Mouse (Mus musculus): ENCODE results near the gene Dpm1. TPM values are rescaled to one million over a fixed set of nuclear protein-coding genes. Genes with fewer than 3 reads are reported as not detected.

Gene Dpm1
- total and polyA plus RNA-seq, 2 experiments from 2014 or later = 30.0 to 97.2 TPM

DNA sequence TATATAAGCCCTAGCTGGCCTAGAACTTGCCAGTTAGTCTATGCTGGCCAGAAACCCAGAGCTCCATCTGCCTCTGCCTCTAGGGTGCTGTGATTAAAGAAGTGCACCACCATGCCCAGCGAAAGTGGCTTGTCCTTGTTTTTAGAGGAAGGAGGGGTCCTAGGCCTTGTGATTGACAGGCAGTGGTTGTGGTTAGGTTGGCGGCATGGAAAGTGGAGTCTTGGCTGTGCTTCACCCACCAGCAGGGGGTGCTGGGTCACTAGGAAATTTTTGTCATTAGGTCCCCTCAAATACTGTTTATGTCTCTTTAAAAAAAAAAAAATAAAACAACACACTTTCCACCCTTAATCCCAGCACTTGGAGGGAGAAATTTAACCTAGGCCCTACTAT is 18.5 kb upstream of the Dpm1 start:
- DNase-seq (ENCODE audit: low spot score) (peak; percentile 76), ATAC-seq (ENCODE audit: low FRiP score) (no peak)
- no peak overlapping the region for H3K4me3 ChIP-seq (ENCODE audit: low read depth, low read length)
- peak; percentile 65 for TF ChIP-seq CTCF (IDR thresholded peaks at IDR 0.05)
- H3K27ac ChIP-seq (ENCODE audit: low read depth, low read length) = no peak overlapping the region
- 19% methylated on average over 2 of the region's 2 CpGs for WGBS
- no peak overlapping the region for H3K4me2 ChIP-seq (ENCODE audit: low read depth, low read length, poor library complexity, severe bottlenecking)
- no peaks in the 10 kb centered on the region for H3K36me3 ChIP-seq (ENCODE audit: insufficient read depth, low read length)
- H3K9me3 ChIP-seq (ENCODE audit: low read length) = no peaks in the 10 kb centered on the region
- no peaks in the 10 kb centered on the region for H3K4me1 ChIP-seq (ENCODE audit: insufficient read depth, low read length)
- H3K9ac ChIP-seq (replicated peaks; ENCODE audit: low read length, poor library complexity, severe bottlenecking) = no peak overlapping the region
- H3K27me3 ChIP-seq (ENCODE audit: insufficient read depth, low read length) = no peaks in the 10 kb centered on the region

DNA sequence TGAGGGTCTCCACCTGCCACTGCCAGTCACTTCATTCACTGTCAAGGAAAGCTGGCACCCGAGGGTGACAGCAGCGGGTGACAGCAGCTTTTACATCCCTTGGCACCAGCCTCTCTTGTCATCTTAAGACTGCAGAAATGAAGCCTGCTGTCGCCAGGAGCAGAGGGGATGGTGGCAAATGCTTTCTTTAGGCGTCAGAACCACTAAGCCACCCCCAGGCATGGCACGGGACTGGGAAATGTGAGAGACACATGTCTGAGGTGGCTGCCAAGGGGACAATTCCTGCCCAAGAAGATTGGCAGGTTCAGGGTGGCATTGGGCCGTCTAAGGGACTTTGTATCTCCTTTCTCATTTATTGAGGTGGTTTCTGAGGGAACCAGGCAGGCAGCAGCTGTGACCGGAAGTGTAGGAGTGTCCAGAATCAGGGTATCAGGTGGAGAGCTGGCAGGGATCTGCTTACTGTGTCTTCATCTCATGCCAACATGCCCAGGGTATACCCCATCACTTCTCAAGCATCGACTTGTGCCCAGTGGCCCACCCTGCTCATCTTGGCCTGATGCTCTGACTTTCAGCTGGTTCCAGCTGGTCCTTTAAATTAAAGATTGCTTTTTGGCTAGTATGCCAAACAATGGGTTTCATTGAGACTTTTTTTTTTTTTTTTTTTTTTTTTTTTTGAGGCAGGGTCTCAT is 17.9 kb upstream of the Dpm1 start:
- no peak overlapping the region for H3K4me2 ChIP-seq (ENCODE audit: low read depth, low read length, poor library complexity, severe bottlenecking)
- H3K9me3 ChIP-seq (ENCODE audit: low read length) = no peaks in the 10 kb centered on the region
- ATAC-seq (ENCODE audit: low FRiP score) = no peak; the same call in 1 of the 2 replicates
- WGBS = 69% methylated on average over 8 of the region's 8 CpGs
- H3K4me3 ChIP-seq (ENCODE audit: low read depth, low read length) = no peak overlapping the region
- no peaks in the 10 kb centered on the region for H3K36me3 ChIP-seq (ENCODE audit: insufficient read depth, low read length)
- H3K27me3 ChIP-seq (ENCODE audit: insufficient read depth, low read length) = no peaks in the 10 kb centered on the region
- DNase-seq (ENCODE audit: low spot score) = peak; percentile 86
- no peak overlapping the region for H3K9ac ChIP-seq (replicated peaks; ENCODE audit: low read length, poor library complexity, severe bottlenecking)
- no peak overlapping the region for H3K27ac ChIP-seq (ENCODE audit: low read depth, low read length)
- no peak for TF ChIP-seq CTCF (IDR thresholded peaks at IDR 0.05)
- H3K4me1 ChIP-seq (ENCODE audit: insufficient read depth, low read length) = no peaks in the 10 kb centered on the region

DNA sequence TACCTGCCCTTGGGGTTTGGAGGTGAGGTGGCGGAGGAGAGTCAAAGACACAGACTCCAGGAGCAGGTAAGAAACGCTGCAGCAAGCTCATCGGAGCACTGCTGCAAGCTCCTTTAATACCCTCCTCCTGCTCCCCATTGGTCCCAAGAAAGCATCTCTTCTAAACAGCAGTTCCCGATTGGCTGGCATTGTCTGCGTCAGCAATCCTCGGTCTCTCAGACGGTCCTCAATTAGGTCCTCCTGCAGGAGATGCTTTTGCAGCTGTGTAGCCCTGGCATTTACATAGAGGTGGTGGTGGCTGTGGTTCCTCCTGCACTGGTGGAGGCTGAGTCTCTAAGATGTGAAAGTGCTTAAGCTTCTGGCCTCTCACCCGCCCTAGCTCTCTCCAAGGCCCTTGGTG is 15.2 kb upstream of the Dpm1 start:
- H3K27ac ChIP-seq (ENCODE audit: low read depth, low read length) = no peak overlapping the region
- no peak for ATAC-seq (ENCODE audit: low FRiP score)
- H3K27me3 ChIP-seq (ENCODE audit: insufficient read depth, low read length) = no peaks in the 10 kb centered on the region
- TF ChIP-seq CTCF (IDR thresholded peaks at IDR 0.05) = no peak
- no peak overlapping the region for H3K9ac ChIP-seq (replicated peaks; ENCODE audit: low read length, poor library complexity, severe bottlenecking)
- H3K4me3 ChIP-seq (ENCODE audit: low read depth, low read length) = no peak overlapping the region
- no peak overlapping the region for H3K4me2 ChIP-seq (ENCODE audit: low read depth, low read length, poor library complexity, severe bottlenecking)
- H3K36me3 ChIP-seq (ENCODE audit: insufficient read depth, low read length) = no peaks in the 10 kb centered on the region
- no peaks in the 10 kb centered on the region for H3K4me1 ChIP-seq (ENCODE audit: insufficient read depth, low read length)
- no peak for DNase-seq (ENCODE audit: low spot score)
- no peaks in the 10 kb centered on the region for H3K9me3 ChIP-seq (ENCODE audit: low read length)
- 37% methylated on average over 8 of the region's 8 CpGs for WGBS

DNA sequence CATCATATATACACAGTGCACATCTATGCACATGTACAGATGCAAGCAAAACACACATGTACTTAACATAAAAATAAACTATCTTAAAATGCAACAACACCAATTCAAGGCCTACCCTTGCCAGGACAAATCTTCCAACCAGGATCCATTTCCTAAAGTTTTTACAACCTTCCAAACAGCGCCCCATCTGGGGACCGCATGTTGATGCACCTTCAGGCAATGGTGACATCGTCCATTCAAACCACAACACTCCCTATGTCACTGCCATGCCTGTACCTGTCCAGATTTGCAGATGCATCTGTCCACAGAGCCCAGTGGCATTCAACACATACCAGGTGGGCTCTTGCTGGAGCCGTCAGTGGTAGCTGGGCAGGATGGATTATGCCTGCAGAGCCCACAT is 12.9 kb upstream of the Dpm1 start:
- Histone ChIP-seq H3K27ac (ENCODE audit: low read depth, low read length) (no peak overlapping the region), H3K4me3 (ENCODE audit: low read depth, low read length) (no peak overlapping the region), H3K36me3 (ENCODE audit: insufficient read depth, low read length) (no peaks in the 10 kb centered on the region), H3K27me3 (ENCODE audit: insufficient read depth, low read length) (no peaks in the 10 kb centered on the region), H3K4me2 (ENCODE audit: low read depth, low read length, poor library complexity, severe bottlenecking) (no peak overlapping the region), H3K4me1 (ENCODE audit: insufficient read depth, low read length) (no peaks in the 10 kb centered on the region), H3K9me3 (ENCODE audit: low read length) (no peaks in the 10 kb centered on the region), H3K9ac (replicated peaks; ENCODE audit: low read length, poor library complexity, severe bottlenecking) (no peak overlapping the region)
- WGBS = 79% methylated on average over 4 of the region's 4 CpGs
- ATAC-seq (ENCODE audit: low FRiP score) = no peak
- no peak for TF ChIP-seq CTCF (IDR thresholded peaks at IDR 0.05)
- no peak for DNase-seq (ENCODE audit: low spot score)

DNA sequence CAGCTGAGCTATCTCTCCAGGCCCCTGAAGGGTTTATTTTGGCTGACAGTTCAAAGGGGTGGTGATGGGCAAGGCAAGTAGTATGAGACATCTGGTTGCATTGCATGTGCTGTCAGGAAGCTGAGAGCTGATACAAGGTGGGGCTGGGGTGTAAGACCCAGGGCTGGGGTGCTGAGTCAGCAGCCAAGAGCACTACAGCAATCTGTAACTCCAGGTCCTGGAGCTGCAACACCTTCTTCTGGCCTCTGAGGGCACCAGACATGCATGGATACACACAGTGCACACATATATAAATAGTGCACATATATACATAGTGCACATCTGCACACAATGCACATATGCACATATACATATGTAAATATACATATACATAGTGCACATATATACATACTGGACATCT is 12.4 kb upstream of the Dpm1 start:
- no peak for DNase-seq (ENCODE audit: low spot score)
- Histone ChIP-seq H3K4me2 (ENCODE audit: low read depth, low read length, poor library complexity, severe bottlenecking) (no peak overlapping the region), H3K4me3 (ENCODE audit: low read depth, low read length) (no peak overlapping the region), H3K9ac (replicated peaks; ENCODE audit: low read length, poor library complexity, severe bottlenecking) (no peak overlapping the region), H3K4me1 (ENCODE audit: insufficient read depth, low read length) (no peaks in the 10 kb centered on the region), H3K36me3 (ENCODE audit: insufficient read depth, low read length) (no peaks in the 10 kb centered on the region), H3K27me3 (ENCODE audit: insufficient read depth, low read length) (no peaks in the 10 kb centered on the region), H3K9me3 (ENCODE audit: low read length) (no peaks in the 10 kb centered on the region), H3K27ac (ENCODE audit: low read depth, low read length) (no peak overlapping the region)
- ATAC-seq (ENCODE audit: low FRiP score) = no peak
- no peak for TF ChIP-seq CTCF (IDR thresholded peaks at IDR 0.05)

DNA sequence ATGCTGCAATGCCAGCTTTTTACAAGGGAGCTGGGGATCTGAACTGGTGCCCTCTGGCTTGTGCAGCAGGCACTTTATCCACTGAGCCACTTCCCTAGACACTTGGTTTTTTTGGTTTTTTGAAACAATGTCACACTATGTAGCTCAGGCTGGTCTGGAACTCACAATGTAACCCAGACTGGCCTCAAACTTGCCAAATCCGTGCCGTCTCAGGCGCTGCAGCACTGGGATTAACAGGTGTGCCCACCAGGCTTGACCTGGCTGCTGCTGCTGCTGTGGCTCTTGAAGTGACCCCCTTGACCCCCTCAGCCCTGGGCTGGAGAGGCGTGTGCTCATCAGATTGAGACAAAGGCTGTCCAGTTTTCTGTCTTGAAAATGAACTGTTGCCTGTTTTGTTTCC is 7.9 kb upstream of the Dpm1 start:
- H3K9ac ChIP-seq (replicated peaks; ENCODE audit: low read length, poor library complexity, severe bottlenecking) = no peak overlapping the region
- H3K36me3 ChIP-seq (ENCODE audit: insufficient read depth, low read length) = 0 out of 2 replicates have a peak, but pooled peaks cover 3% of the 10 kb centered on the region
- no peaks in the 10 kb centered on the region for H3K4me1 ChIP-seq (ENCODE audit: insufficient read depth, low read length)
- ATAC-seq (ENCODE audit: low FRiP score) (no peak), DNase-seq (ENCODE audit: low spot score) (no peak)
- 88% methylated on average over 4 of the region's 4 CpGs for WGBS
- no peak for TF ChIP-seq CTCF (IDR thresholded peaks at IDR 0.05)
- no peak overlapping the region for H3K27ac ChIP-seq (ENCODE audit: low read depth, low read length)
- H3K4me2 ChIP-seq (ENCODE audit: low read depth, low read length, poor library complexity, severe bottlenecking) = no peak overlapping the region
- H3K27me3 ChIP-seq (ENCODE audit: insufficient read depth, low read length) = no peaks in the 10 kb centered on the region
- no peak overlapping the region for H3K4me3 ChIP-seq (ENCODE audit: low read depth, low read length)
- no peaks in the 10 kb centered on the region for H3K9me3 ChIP-seq (ENCODE audit: low read length)
